In the genomic region with DNA sequence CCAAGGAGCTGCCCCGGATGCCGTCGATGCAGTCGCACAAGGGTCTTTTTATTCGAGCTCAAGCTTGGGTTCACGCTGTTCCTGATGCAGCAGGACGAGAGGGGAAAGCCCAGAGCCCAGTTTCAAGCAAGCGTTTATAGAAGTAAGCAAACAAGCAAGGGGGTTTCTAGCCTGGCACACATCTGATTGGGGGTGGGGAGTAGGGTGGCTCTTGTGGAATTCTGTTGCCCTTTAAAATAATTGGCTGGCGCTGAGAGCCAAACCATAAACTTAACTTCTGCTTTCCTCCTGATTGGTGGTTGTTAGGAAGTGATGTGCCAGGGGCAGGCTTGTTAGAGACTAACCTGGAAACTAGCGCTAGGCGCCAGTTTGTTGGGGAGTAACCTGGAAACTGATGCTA, we compare ENCODE assay signal across 18 mouse cellular contexts. TPM values are rescaled to one million over a fixed set of nuclear protein-coding genes. Genes with fewer than 3 reads are reported as not detected.
DNase-seq lines count a peak whose midpoint lies in the region; ATAC-seq and TF ChIP-seq lines count a peak whose summit lies in the region.
"Had no signal": no experiment of that assay in that cellular context is flagged by ENCODE, and none has a peak within 500 bp of the region (broad histone marks: within the 10 kb centered on the region; RNA-seq: fewer than 3 reads in every experiment).

A gene (minus strand): TSS at position 101 of the 400 bp plus-strand sequence.

- H3K4me3 ChIP-seq in forebrain, embryonic 11.5 days (ENCODE audit: low read depth, low read length): no peak within 1 kb of the TSS
- H3K4me3 ChIP-seq in forebrain, embryonic 16.5 days (replicated peaks; ENCODE audit: low read length): no peak within 1 kb of the TSS
- no peak within 1 kb of the TSS for H3K4me3 ChIP-seq in layer of hippocampus, adult 2 months
- H3K4me3 ChIP-seq in cortical plate, adult 2 months (ENCODE audit: insufficient read depth, low read length): 0 out of 2 replicates have a peak within 1 kb of the TSS, but pooled peaks have one; percentile 15
- H3K4me3 ChIP-seq in midbrain, embryonic 13.5 days (replicated peaks): no peak within 1 kb of the TSS
- H3K4me3 ChIP-seq: left cerebral cortex, adult 2 months had no signal

- no peaks in the 10 kb centered on the region for H3K27me3 ChIP-seq in forebrain, embryonic 11.5 days (ENCODE audit: control insufficient read depth, insufficient read depth, low read length)
- no peaks in the 10 kb centered on the region for H3K27me3 ChIP-seq in forebrain, embryonic 16.5 days (replicated peaks; ENCODE audit: control insufficient read depth, insufficient read depth, low read length)
- no peaks in the 10 kb centered on the region for H3K27me3 ChIP-seq in midbrain, embryonic 13.5 days

- H3K4me1 ChIP-seq in forebrain, embryonic 11.5 days (replicated peaks; ENCODE audit: control insufficient read depth, insufficient read depth, low read length): no peaks in the 10 kb centered on the region; the same call in 1 of the 2 replicates
- H3K4me1 ChIP-seq in forebrain, embryonic 16.5 days (replicated peaks; ENCODE audit: control insufficient read depth, insufficient read depth, low read length): no peaks in the 10 kb centered on the region
- H3K4me1 ChIP-seq in cortical plate, adult 2 months (ENCODE audit: control insufficient read depth, insufficient read depth, low read length): no peaks in the 10 kb centered on the region; the same call in 1 of the 2 replicates
- peaks cover 10% of the 10 kb centered on the region; the same call in 1 of the 2 replicates for H3K4me1 ChIP-seq in midbrain, embryonic 13.5 days (replicated peaks)

- ATAC-seq in forebrain, embryonic 11.5 days (replicated peaks; ENCODE audit: low FRiP score): no peak
- no peak for ATAC-seq in forebrain, embryonic 16.5 days
- ATAC-seq in midbrain, embryonic 13.5 days: no peak
- ATAC-seq: inflammation-experienced regulatory T-cells, adult 6 months had no signal

- no peak for TF ChIP-seq CTCF in layer of hippocampus, adult 2 months (conservative IDR thresholded peaks at IDR 0.05)
- no peak for TF ChIP-seq CTCF in cortical plate, adult 2 months (IDR thresholded peaks at IDR 0.05; ENCODE audit: extremely low read depth, insufficient read depth, low read length)

- no peaks in the 10 kb centered on the region for H3K36me3 ChIP-seq in forebrain, embryonic 11.5 days (ENCODE audit: control insufficient read depth, insufficient read depth, low read length)
- H3K36me3 ChIP-seq in forebrain, embryonic 16.5 days (ENCODE audit: control insufficient read depth, insufficient read depth): no peaks in the 10 kb centered on the region
- H3K36me3 ChIP-seq in midbrain, embryonic 13.5 days: no peaks in the 10 kb centered on the region

- no peak within 1 kb of the TSS for H3K9ac ChIP-seq in forebrain, embryonic 11.5 days (ENCODE audit: low read length)
- H3K9ac ChIP-seq in forebrain, embryonic 16.5 days (replicated peaks; ENCODE audit: low read depth, low read length): no peak within 1 kb of the TSS
- H3K9ac ChIP-seq in midbrain, embryonic 13.5 days (replicated peaks): no peak within 1 kb of the TSS

- H3K27ac ChIP-seq in forebrain, embryonic 11.5 days (ENCODE audit: low read depth, low read length): no peak within 1 kb of the TSS
- H3K27ac ChIP-seq in forebrain, embryonic 16.5 days (ENCODE audit: low read length): no peak within 1 kb of the TSS
- no peak within 1 kb of the TSS for H3K27ac ChIP-seq in layer of hippocampus, adult 2 months
- H3K27ac ChIP-seq in cortical plate, adult 2 months (ENCODE audit: insufficient read depth, low read length): no peak within 1 kb of the TSS
- H3K27ac ChIP-seq in midbrain, embryonic 13.5 days: no peak within 1 kb of the TSS
- H3K27ac ChIP-seq: left cerebral cortex, adult 2 months; macrophage had no signal

- no peak for TF ChIP-seq POLR2A in cortical plate, adult 2 months (IDR thresholded peaks at IDR 0.05; ENCODE audit: extremely low read depth, insufficient read depth, low read length)

- no peak for DNase-seq in forebrain, embryonic 11.5 days (ENCODE audit: low spot score)
- no peak for DNase-seq in layer of hippocampus, adult 2 months (ENCODE audit: low spot score in 2 of 2)
- DNase-seq in layer of hippocampus, adult 9-10 months (ENCODE audit: low spot score): no peak
- DNase-seq in ovary, postnatal 14 days (ENCODE audit: low spot score): no peak
- no peak for DNase-seq in c-Kit-positive CD71-positive TER-119-positive erythroid progenitor cells, embryonic 14.5 days (ENCODE audit: low spot score)
- DNase-seq: adrenal gland, postnatal 25 days; cerebellum, adult 9-11 months; liver; lung, adult 18-20 months; right cerebral cortex, postnatal 25 days had no signal

- 84% methylated on average over 11 of the region's 11 CpGs for WGBS in forebrain, embryonic 11.5 days
- 79% methylated on average over 11 of the region's 11 CpGs for WGBS in forebrain, embryonic 16.5 days
- 78% methylated on average over 11 of the region's 11 CpGs for WGBS in midbrain, embryonic 13.5 days

- H3K9me3 ChIP-seq in forebrain, embryonic 11.5 days (ENCODE audit: control insufficient read depth, low read length): no peaks in the 10 kb centered on the region
- no peaks in the 10 kb centered on the region for H3K9me3 ChIP-seq in forebrain, embryonic 16.5 days (ENCODE audit: control insufficient read depth, low read length)
- H3K9me3 ChIP-seq in midbrain, embryonic 13.5 days: no peaks in the 10 kb centered on the region

- H3K4me2 ChIP-seq in forebrain, embryonic 11.5 days (ENCODE audit: low read depth, low read length, severe bottlenecking): 0 out of 2 replicates have a peak within 1 kb of the TSS, but pooled peaks have one; percentile 8
- no peak within 1 kb of the TSS for H3K4me2 ChIP-seq in forebrain, embryonic 16.5 days (ENCODE audit: low read length)
- peak within 1 kb of the TSS; percentile 16; the same call in 1 of the 2 replicates for H3K4me2 ChIP-seq in midbrain, embryonic 13.5 days (replicated peaks)

RNA-seq across cellular contexts. Expression of the gene that starts here (rescaled TPM):
- 14.0 and 15.4 TPM in 2 replicates for polyA plus RNA-seq in forebrain, embryonic 11.5 days (2014; fragmentation: Nextera tagmentation; extraction: Ambion mirVana)
- 2.8 and 3.5 TPM in 2 replicates for polyA plus RNA-seq in forebrain, embryonic 16.5 days (2015; fragmentation: Nextera tagmentation; extraction: Ambion mirVana)
- total RNA-seq in layer of hippocampus, adult 2 months (2021): 10 to 100 TPM; 13.6 to 17.5 TPM
- 8.6 and 10.1 TPM in 2 replicates for polyA plus RNA-seq in cortical plate, adult 2 months (2012; rRNA removed)
- 1.7 and 2.0 TPM in 2 replicates for polyA plus RNA-seq in midbrain, embryonic 13.5 days (2015; fragmentation: Nextera tagmentation; extraction: Ambion mirVana)
- total RNA-seq: granulocyte monocyte progenitor cell, adult 5-6 weeks; hematopoietic stem cell, adult 5-6 weeks had no signal
- polyA plus RNA-seq: inflammation-experienced regulatory T-cells, adult 6 months; macrophage had no signal
